28 mouse cellular contexts compared by ENCODE assay signal in the genomic region with DNA sequence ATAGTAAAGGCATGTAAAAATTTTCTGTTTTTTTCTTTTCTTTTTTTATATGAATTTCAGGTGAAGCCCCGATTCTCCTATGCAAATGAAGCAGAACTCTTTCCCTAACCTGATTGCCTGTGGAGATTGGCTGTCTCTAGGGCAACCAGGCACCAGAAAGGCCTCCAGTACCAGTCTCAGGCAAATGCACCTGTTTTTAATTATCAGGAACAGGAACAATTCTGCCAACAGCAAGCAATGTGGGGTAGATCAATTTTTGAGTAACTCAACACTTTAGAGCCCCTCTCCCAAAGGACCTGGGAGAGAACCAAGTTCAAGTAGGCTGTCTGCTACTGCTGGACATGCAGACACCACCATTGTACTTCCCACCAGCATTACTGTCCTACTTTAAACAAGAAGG.
DNase-seq lines count a peak whose midpoint lies in the region; ATAC-seq lines count a peak whose summit lies in the region.
"Had no signal": no experiment of that assay in that cellular context is flagged by ENCODE, and none has a peak within 500 bp of the region (broad histone marks: within the 10 kb centered on the region; RNA-seq: fewer than 3 reads in every experiment).

No protein-coding gene starts in this region.

- no peaks in the 10 kb centered on the region for H3K36me3 ChIP-seq in embryonic facial prominence, embryonic 11.5 days (replicated peaks; ENCODE audit: control insufficient read depth, insufficient read depth, low read depth, low read length)
- no peaks in the 10 kb centered on the region for H3K36me3 ChIP-seq in embryonic facial prominence, embryonic 10.5 days (replicated peaks)
- no peaks in the 10 kb centered on the region for H3K36me3 ChIP-seq in limb, embryonic 11.5 days (ENCODE audit: control insufficient read depth, insufficient read depth, low read length)
- H3K36me3 ChIP-seq: embryonic facial prominence, embryonic 13.5 days; embryonic facial prominence, embryonic 15.5 days; forebrain, embryonic 10.5 days; forebrain, embryonic 15.5 days; G1E had no signal

- H3K4me2 ChIP-seq in embryonic facial prominence, embryonic 11.5 days (ENCODE audit: low read depth, low read length) = no peak overlapping the region
- no peak overlapping the region for H3K4me2 ChIP-seq in limb, embryonic 11.5 days (ENCODE audit: low read depth, severe bottlenecking)
- H3K4me2 ChIP-seq: embryonic facial prominence, embryonic 13.5 days; embryonic facial prominence, embryonic 15.5 days; forebrain, embryonic 13.5 days; forebrain, embryonic 15.5 days had no signal

- no peaks in the 10 kb centered on the region for H3K4me1 ChIP-seq in embryonic facial prominence, embryonic 11.5 days (ENCODE audit: control insufficient read depth, insufficient read depth, low read length)
- H3K4me1 ChIP-seq in embryonic facial prominence, embryonic 10.5 days = 0 out of 2 replicates have a peak, but pooled peaks cover 3% of the 10 kb centered on the region
- no peaks in the 10 kb centered on the region for H3K4me1 ChIP-seq in limb, embryonic 11.5 days (ENCODE audit: control insufficient read depth, insufficient read depth, low read length)
- H3K4me1 ChIP-seq: forebrain, embryonic 15.5 days had no signal

- ATAC-seq in embryonic facial prominence, embryonic 11.5 days (replicated peaks; ENCODE audit: insufficient number of reproducible peaks, low FRiP score, low TSS enrichment, low read depth) = no peak
- ATAC-seq in limb, embryonic 11.5 days (ENCODE audit: insufficient number of reproducible peaks, low FRiP score, low TSS enrichment, low read depth) = no peak; the same call in 1 of the 2 replicates
- ATAC-seq: activated CD4-positive, CD25-positive, alpha-beta regulatory T cell, adult 4 months; CD4-positive, CD25-positive, alpha-beta regulatory T cell, adult 4 months; forebrain, embryonic 13.5 days; forebrain, embryonic 15.5 days; forebrain, postnatal 0 days; Patski had no signal

- peak; percentile 5 for DNase-seq in embryo, embryonic 10.5 days (ENCODE audit: low spot score)
- DNase-seq in embryo, embryonic 9.5 days (ENCODE audit: extremely low spot score) = no peak
- DNase-seq in embryonic facial prominence, embryonic 11.5 days (ENCODE audit: low spot score) = peak; percentile 55
- no peak for DNase-seq in embryonic facial prominence, embryonic 10.5 days (ENCODE audit: low spot score)
- peak; percentile 24 for DNase-seq in limb, embryonic 11.5 days (ENCODE audit: low spot score)
- no peak for DNase-seq in urinary bladder, postnatal 14 days (ENCODE audit: low spot score)
- DNase-seq in layer of hippocampus, postnatal 14 days (ENCODE audit: low spot score in 2 of 2) = no peak
- DNase-seq: adrenal gland, adult 8-10 months; adrenal gland, postnatal 25 days; B cell, adult 2 months; cerebellum, adult 11 months; cerebellum, adult 18-20 months; cerebellum, adult 8-10 months; cerebellum, adult 9-11 months; cerebellum, postnatal 14 days; cerebellum, postnatal 36 days; forebrain, postnatal 0 days had no signal

- 62% methylated on average over 1 of the region's 1 CpGs for WGBS in embryonic facial prominence, embryonic 11.5 days
- WGBS in embryonic facial prominence, embryonic 10.5 days = 62% methylated on average over 1 of the region's 1 CpGs
- 68% methylated on average over 1 of the region's 1 CpGs for WGBS in limb, embryonic 11.5 days

- H3K9ac ChIP-seq in embryonic facial prominence, embryonic 11.5 days (replicated peaks; ENCODE audit: low read length) = no peak overlapping the region
- H3K9ac ChIP-seq in limb, embryonic 11.5 days (ENCODE audit: low read length) = no peak overlapping the region
- H3K9ac ChIP-seq: embryonic facial prominence, embryonic 13.5 days; embryonic facial prominence, embryonic 15.5 days; forebrain, embryonic 13.5 days; forebrain, embryonic 15.5 days; forebrain, postnatal 0 days had no signal

- H3K4me3 ChIP-seq in embryonic facial prominence, embryonic 11.5 days (ENCODE audit: low read depth, low read length) = no peak overlapping the region
- no peak overlapping the region for H3K4me3 ChIP-seq in embryonic facial prominence, embryonic 10.5 days
- no peak overlapping the region for H3K4me3 ChIP-seq in limb, embryonic 11.5 days (ENCODE audit: low read depth, low read length)
- H3K4me3 ChIP-seq: embryonic facial prominence, embryonic 13.5 days; embryonic facial prominence, embryonic 15.5 days; erythroblast, embryonic 14.5 days; forebrain, embryonic 10.5 days; forebrain, embryonic 13.5 days; forebrain, embryonic 15.5 days had no signal

- no peaks in the 10 kb centered on the region for H3K9me3 ChIP-seq in embryonic facial prominence, embryonic 11.5 days (replicated peaks; ENCODE audit: control insufficient read depth, low read length)
- no peaks in the 10 kb centered on the region for H3K9me3 ChIP-seq in embryonic facial prominence, embryonic 10.5 days
- H3K9me3 ChIP-seq in limb, embryonic 11.5 days (ENCODE audit: control insufficient read depth, low read length) = no peaks in the 10 kb centered on the region
- H3K9me3 ChIP-seq: embryonic facial prominence, embryonic 13.5 days; embryonic facial prominence, embryonic 15.5 days; forebrain, embryonic 10.5 days; forebrain, embryonic 13.5 days; forebrain, embryonic 15.5 days; G1E had no signal

- no peaks in the 10 kb centered on the region for H3K27me3 ChIP-seq in embryonic facial prominence, embryonic 11.5 days (ENCODE audit: control insufficient read depth, insufficient read depth, low read length)
- no peaks in the 10 kb centered on the region for H3K27me3 ChIP-seq in embryonic facial prominence, embryonic 10.5 days (replicated peaks; ENCODE audit: low read depth, poor library complexity, severe bottlenecking)
- no peaks in the 10 kb centered on the region for H3K27me3 ChIP-seq in limb, embryonic 11.5 days (ENCODE audit: control insufficient read depth, insufficient read depth, low read length)
- H3K27me3 ChIP-seq: CH12.LX; embryonic facial prominence, embryonic 13.5 days; embryonic facial prominence, embryonic 15.5 days; forebrain, embryonic 13.5 days; forebrain, embryonic 15.5 days; Patski had no signal

- no peak overlapping the region for H3K27ac ChIP-seq in embryonic facial prominence, embryonic 11.5 days (replicated peaks; ENCODE audit: low read depth, low read length)
- H3K27ac ChIP-seq in embryonic facial prominence, embryonic 10.5 days (replicated peaks) = no peak overlapping the region
- H3K27ac ChIP-seq in limb, embryonic 11.5 days (replicated peaks; ENCODE audit: low read depth, low read length) = no peak overlapping the region
- H3K27ac ChIP-seq: embryonic facial prominence, embryonic 13.5 days; embryonic facial prominence, embryonic 15.5 days; forebrain, embryonic 10.5 days; forebrain, embryonic 13.5 days; forebrain, embryonic 15.5 days had no signal

Comparison
In these comparisons a context has a peak if more than half of its experiments do, and no peak if none do; other contexts are left out.
1. DNase-seq: peak in embryo, embryonic 10.5 days (single experiment), embryonic facial prominence, embryonic 11.5 days (single experiment) and limb, embryonic 11.5 days (single experiment); none in embryo, embryonic 9.5 days (single experiment), embryonic facial prominence, embryonic 10.5 days (single experiment), urinary bladder, postnatal 14 days (single experiment) and layer of hippocampus, postnatal 14 days (0 of 2).